Mouse (Mus musculus): ENCODE measurements around the gene Apba3. TPM values are rescaled to one million over a fixed set of nuclear protein-coding genes. Genes with fewer than 3 reads are reported as not detected.
"Not testable (repeated sequence)": the region's sequence is repeated elsewhere in the genome, so short reads cannot be mapped to it uniquely, and the experiment has no call there.

The Apba3 gene
- 63.3 and 63.5 TPM in 2 replicates for polyA plus RNA-seq (2015; fragmentation: Nextera tagmentation; extraction: Ambion mirVana)

DNA sequence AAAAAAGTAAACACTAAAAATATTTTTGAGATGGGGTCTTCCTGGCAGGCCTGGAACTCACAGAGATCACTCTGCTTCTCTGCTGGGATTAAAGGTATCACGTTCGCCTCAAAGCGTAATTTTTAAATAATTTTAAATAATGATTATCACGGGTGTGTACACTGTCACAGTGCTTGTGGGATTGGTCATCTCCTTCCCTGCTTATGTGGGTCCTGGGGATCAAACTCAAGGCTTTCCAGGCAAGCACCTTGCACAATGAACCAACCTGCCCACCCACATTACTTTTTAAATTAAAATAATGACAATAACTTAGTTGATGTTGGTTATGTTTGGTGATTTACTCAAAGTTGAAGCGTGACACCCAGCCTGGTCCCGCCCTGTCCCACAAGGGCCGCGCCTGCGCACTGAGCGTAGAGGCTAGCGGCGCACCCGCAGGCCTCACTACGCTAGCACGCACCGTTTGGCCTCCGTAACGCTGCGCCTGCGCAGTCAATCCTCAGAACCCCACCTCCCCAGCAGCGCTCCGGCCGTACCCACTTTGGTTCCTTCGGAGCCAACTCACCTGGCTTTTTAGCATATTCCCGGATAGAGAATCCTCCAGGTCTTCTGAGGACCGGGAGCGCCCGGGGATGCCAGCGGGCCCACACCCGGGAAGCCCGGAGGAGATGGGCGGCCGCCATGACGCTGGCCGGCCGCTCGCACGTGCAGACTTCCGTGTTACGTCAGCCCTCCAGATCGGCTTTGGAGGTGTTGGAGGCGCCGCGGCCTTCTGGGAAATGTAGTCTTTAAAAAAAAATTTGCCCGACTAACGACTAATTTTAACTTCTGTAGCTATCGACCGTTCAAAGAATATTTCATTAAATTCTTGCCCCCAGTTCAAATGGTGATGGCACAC is at the start of gene Apba3, which contains the start of gene Mrpl54:
Gene Apba3 (plus strand): TSS at position 750 of the 895 bp plus-strand sequence.
Gene Mrpl54 (minus strand): TSS at position 724 of the 895 bp plus-strand sequence.
- H3K4me1 ChIP-seq = peaks cover 21% of the 10 kb centered on the region
- H3K9ac ChIP-seq = peak within 1 kb of the TSS; percentile 78
- under 1% methylated on average over 48 of the region's 48 CpGs for WGBS
- ATAC-seq (ENCODE audit: low FRiP score, low read depth) = peak; percentile 94
- H3K27ac ChIP-seq = peak within 1 kb of the TSS; percentile 84
- peaks cover 63% of the 10 kb centered on the region for H3K36me3 ChIP-seq
- peak within 1 kb of the TSS; percentile 95 for H3K4me2 ChIP-seq (replicated peaks)
- no peaks in the 10 kb centered on the region for H3K9me3 ChIP-seq
- H3K4me3 ChIP-seq = peak within 1 kb of the TSS; percentile 75
- no peaks in the 10 kb centered on the region; the same call in 1 of the 2 replicates for H3K27me3 ChIP-seq

DNA sequence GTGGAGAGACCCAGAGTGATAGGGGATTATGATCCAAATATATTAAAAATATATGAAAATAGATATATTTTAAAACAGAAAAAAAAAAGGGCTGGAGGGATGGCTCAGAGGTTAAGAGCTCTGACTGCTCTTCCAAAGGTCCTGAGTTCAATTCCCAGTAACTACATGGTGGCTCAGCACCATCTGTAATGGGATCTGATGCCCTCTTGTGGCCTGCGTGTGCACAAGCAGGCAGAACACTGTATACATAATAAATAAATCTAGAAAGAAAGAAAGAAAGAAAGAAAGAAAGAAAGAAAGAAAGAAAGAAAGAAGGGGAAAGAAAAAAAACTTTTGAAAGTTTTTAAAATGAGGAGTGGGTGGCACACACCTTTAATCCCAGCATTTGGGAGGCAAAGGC is 49.5 kb upstream of the Apba3 start:
- peaks cover 10% of the 10 kb centered on the region; the same call in 1 of the 2 replicates for H3K27me3 ChIP-seq
- not testable (repeated sequence) for H3K4me2 ChIP-seq (replicated peaks); H3K27ac ChIP-seq; H3K4me3 ChIP-seq; H3K9ac ChIP-seq; H3K9me3 ChIP-seq; H3K36me3 ChIP-seq; H3K4me1 ChIP-seq; ATAC-seq (ENCODE audit: low FRiP score, low read depth)
- WGBS = 19% methylated on average over 1 of the region's 1 CpGs

- H3K27ac ChIP-seq = no peak overlapping the region
Measured at GRCm38 (mm10) chr10:81217964-81218363, 48.8 kb upstream of the Apba3 start.

DNA sequence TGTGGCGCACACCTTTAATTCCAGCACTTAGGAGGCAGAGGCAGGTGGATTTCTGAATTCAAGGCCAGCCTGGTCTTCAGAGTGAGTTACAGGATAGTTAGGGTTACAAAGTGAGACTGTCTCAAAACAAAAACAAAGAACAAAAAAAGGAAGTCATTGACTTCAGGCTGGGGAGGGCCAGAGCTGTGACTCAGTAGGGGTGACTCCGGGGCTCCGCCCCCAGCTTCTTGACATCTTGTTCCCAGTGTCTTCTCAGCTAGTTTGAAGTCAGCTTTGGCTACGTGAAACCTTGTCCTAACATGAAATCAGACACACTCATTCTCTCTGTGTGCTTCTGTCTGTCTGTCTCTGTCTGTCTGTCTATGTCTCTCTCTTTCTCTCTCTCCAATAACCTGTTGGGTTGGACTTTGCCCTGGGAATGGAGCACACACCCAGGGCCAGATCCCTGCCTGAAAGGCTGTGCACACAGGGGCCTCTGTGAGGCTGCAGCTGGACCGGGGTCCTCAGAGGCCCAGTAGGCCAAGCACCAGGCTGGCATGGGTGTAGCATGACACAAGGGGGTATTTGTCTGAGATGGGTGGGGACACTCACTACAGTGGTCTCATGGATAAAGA is 45.3 kb upstream of the Apba3 start:
- no peak for ATAC-seq (ENCODE audit: low FRiP score, low read depth)
- Histone ChIP-seq H3K36me3 (no peaks in the 10 kb centered on the region), H3K27ac (no peak overlapping the region), H3K4me2 (replicated peaks) (no peak overlapping the region), H3K4me1 (no peaks in the 10 kb centered on the region), H3K4me3 (no peak overlapping the region), H3K9me3 (no peaks in the 10 kb centered on the region), H3K9ac (no peak overlapping the region), H3K27me3 (peaks cover 10% of the 10 kb centered on the region; the same call in 1 of the 2 replicates)
- WGBS = 88% methylated on average over 5 of the region's 5 CpGs

More at GRCm38 (mm10) chr10:81217964-81218363, 48.8 kb upstream of the Apba3 start:
- H3K4me1 ChIP-seq = no peaks in the 10 kb centered on the region
- no peak overlapping the region for H3K9ac ChIP-seq
- ATAC-seq (ENCODE audit: low FRiP score, low read depth) = no peak
- no peaks in the 10 kb centered on the region for H3K36me3 ChIP-seq
- H3K9me3 ChIP-seq = no peaks in the 10 kb centered on the region
- H3K4me3 ChIP-seq = no peak overlapping the region
- 39% methylated on average over 7 of the region's 7 CpGs for WGBS
- H3K27me3 ChIP-seq = peaks cover 10% of the 10 kb centered on the region; the same call in 1 of the 2 replicates
- no peak overlapping the region for H3K4me2 ChIP-seq (replicated peaks)

- H3K36me3 ChIP-seq; H3K27ac ChIP-seq; H3K4me1 ChIP-seq; H3K9ac ChIP-seq; H3K9me3 ChIP-seq; ATAC-seq (ENCODE audit: low FRiP score, low read depth); H3K4me2 ChIP-seq (replicated peaks); H3K4me3 ChIP-seq: not testable (repeated sequence)
- 48% methylated on average over 2 of the region's 2 CpGs for WGBS
- peaks cover 22% of the 10 kb centered on the region for H3K27me3 ChIP-seq
Measured at GRCm38 (mm10) chr10:81223731-81224130, 43.0 kb upstream of the Apba3 start.

DNA sequence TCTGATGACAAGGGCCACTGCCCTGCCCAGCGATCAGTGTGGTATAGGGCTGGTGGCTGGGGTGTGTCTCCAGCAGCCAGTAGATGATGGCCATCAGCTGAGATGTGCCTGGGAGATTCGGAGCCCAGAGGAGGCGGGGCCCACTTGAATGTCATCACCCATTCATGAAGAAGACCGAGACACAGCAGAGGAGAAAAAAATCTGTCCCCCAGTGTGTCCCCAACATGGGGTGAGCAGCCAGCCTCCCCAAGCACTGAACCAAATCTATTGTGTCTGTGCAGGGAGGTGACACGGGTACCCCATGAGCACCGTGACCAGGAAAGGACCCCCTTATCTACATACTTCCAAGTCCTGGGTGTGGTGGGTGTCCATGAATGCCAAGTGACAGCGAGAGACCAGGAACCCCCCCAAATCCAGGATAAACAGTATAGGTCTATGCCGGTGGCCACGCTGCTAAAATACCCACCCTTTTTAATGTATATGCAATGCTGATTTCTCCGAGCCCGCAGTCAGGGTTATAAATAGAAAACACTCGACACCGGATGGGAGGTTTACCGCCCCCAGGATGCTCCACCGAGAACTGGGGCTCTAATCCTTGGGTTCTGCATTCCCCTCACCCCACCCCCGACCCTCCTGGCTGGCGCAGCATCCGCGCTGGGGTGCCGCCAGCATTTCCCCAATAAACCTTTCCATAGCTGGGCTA is 36.9 kb upstream of the Apba3 start:
- ATAC-seq (ENCODE audit: low FRiP score, low read depth) = no peak
- peaks cover 53% of the 10 kb centered on the region for H3K27me3 ChIP-seq

DNA sequence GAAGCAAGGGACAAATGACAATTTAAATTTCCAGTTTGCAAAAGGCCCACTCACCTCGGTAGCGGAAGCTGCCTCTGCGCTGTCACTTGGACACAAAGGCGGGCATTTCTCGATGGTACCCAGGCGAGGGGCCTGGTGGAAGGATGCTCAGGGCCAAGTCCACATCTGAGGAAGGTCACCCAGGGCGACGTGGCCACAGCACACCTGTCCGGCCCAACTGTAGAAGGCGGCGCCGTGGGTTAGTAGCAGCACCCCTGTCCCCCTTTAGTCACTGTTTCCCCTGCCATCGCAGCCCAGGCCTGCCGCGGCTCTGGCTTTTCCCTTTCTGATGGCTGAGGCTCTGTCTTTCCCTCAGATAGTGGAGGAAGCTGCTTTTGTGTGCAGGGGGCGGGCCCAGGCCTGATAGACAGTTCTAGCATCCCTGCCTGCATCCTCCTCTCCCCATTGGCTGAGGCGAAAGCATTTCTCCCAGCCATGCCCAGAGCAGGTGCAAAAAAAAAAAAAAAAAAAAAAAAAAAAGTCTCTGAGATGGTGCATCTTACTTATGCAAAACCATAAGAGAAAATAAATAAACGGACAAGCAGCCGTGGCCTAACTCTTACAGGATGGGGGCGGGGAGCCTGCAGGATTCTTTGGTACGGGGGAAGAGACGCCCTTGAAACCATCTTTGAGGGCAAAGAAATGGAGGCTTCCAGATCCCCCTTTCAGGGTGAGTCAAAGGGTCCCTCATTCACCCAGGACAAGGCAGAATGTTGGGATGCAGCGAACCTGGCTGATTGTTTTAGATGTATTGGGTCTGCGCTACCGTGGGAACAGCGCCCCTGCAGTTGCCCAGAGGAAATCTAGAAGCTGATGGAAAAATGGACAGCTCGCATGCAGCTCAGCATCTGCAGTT is 36.1 kb upstream of the Apba3 start, which contains the start of gene Atcay:
Gene Atcay (minus strand): TSS at position 396 of the 895 bp plus-strand sequence.
- Histone ChIP-seq H3K4me3 (peak within 1 kb of the TSS; percentile 20), H3K4me2 (replicated peaks) (peak within 1 kb of the TSS; percentile 50), H3K9ac (peak within 1 kb of the TSS; percentile 39; the same call in 1 of the 2 replicates), H3K36me3 (no peaks in the 10 kb centered on the region), H3K4me1 (peaks cover 15% of the 10 kb centered on the region), H3K27ac (no peak within 1 kb of the TSS), H3K9me3 (no peaks in the 10 kb centered on the region), H3K27me3 (peaks cover 53% of the 10 kb centered on the region)
- 9% methylated on average over 27 of the region's 27 CpGs for WGBS
- no peak for ATAC-seq (ENCODE audit: low FRiP score, low read depth)

More for the DNA sequence above, 36.9 kb upstream of the Apba3 start:
- Histone ChIP-seq H3K4me3 (peak overlapping the region; percentile 20), H3K36me3 (no peaks in the 10 kb centered on the region), H3K9ac (peak overlapping the region; percentile 39; the same call in 1 of the 2 replicates), H3K27ac (no peak overlapping the region), H3K9me3 (no peaks in the 10 kb centered on the region), H3K4me1 (peaks cover 15% of the 10 kb centered on the region), H3K4me2 (replicated peaks) (peak overlapping the region; percentile 50)
- WGBS = 13% methylated on average over 20 of the region's 20 CpGs

GRCm38 (mm10) chr10:81231436-81231835 is 35.3 kb upstream of the Apba3 start:
- Histone ChIP-seq H3K9ac (no peak overlapping the region), H3K27me3 (peaks cover 53% of the 10 kb centered on the region), H3K4me3 (peak overlapping the region; percentile 18; the same call in 1 of the 2 replicates), H3K27ac (no peak overlapping the region), H3K9me3 (no peaks in the 10 kb centered on the region), H3K4me1 (peaks cover 15% of the 10 kb centered on the region), H3K4me2 (replicated peaks) (no peak overlapping the region), H3K36me3 (no peaks in the 10 kb centered on the region)
- no peak for ATAC-seq (ENCODE audit: low FRiP score, low read depth)
- 57% methylated on average over 7 of the region's 7 CpGs for WGBS

DNA sequence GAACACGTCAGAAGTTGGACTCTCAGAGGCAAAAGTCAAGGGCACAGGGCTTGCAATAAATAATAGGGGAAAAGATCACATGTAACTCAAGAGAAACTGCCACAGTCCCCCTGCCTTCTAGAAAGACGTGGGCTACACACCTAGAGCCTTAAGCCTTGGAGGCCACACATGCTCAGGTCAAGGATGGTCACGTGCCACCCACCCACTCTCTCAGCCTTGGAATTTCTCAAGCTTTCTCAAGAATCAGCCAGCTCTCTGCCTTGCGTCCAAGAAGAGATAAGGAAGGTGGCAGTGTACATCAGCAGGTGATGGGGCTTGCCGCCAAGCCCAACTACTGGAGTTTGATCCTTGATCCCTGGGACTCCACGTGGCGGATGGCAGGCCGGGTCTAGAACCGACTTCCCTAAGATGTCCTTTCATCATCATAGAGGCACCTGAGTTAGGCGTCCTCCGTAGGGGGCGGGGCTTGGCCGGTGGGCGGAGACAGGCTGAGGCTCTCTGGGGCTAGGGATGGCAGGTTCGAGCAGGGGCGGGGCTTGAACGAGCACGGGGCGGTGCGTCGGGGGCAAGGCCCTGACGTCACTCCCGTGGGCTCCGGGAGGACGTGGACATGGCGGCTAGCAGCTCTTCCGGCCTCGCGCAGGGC is 34.1 kb upstream of the Apba3 start, which contains the start of gene Zfr2:
Gene Zfr2 (plus strand): TSS at position 576 of the 646 bp plus-strand sequence.
- WGBS = 9% methylated on average over 29 of the region's 29 CpGs
- peak within 1 kb of the TSS; percentile 74 for H3K4me3 ChIP-seq
- H3K27ac ChIP-seq = no peak within 1 kb of the TSS
- H3K4me1 ChIP-seq = peaks cover 20% of the 10 kb centered on the region
- ATAC-seq (ENCODE audit: low FRiP score, low read depth) = peak; percentile 70
- H3K27me3 ChIP-seq = peaks cover 62% of the 10 kb centered on the region
- peak within 1 kb of the TSS; percentile 80 for H3K4me2 ChIP-seq (replicated peaks)
- peak within 1 kb of the TSS; percentile 80 for H3K9ac ChIP-seq
- H3K36me3 ChIP-seq = no peaks in the 10 kb centered on the region
- H3K9me3 ChIP-seq = no peaks in the 10 kb centered on the region

- Histone ChIP-seq H3K9me3 (no peaks in the 10 kb centered on the region), H3K27ac (no peak overlapping the region), H3K36me3 (no peaks in the 10 kb centered on the region), H3K4me1 (peaks cover 22% of the 10 kb centered on the region), H3K4me3 (peak overlapping the region; percentile 74), H3K9ac (peak overlapping the region; percentile 80), H3K4me2 (replicated peaks) (peak overlapping the region; percentile 80), H3K27me3 (peaks cover 62% of the 10 kb centered on the region)
- under 1% methylated on average over 23 of the region's 28 CpGs for WGBS
- ATAC-seq (ENCODE audit: low FRiP score, low read depth) = no peak; the same call in none of the 2 replicates
Measured at GRCm38 (mm10) chr10:81233226-81233585, 33.6 kb upstream of the Apba3 start.

All from limb, embryonic 13.5 days (tissue).